Mouse (Mus musculus) spleen, adult 2 months (tissue): ENCODE measurements around the gene Mlf2. TPM values are rescaled to one million over a fixed set of nuclear protein-coding genes. Genes with fewer than 3 reads are reported as not detected.

Source experiments
- DNase-seq, 2 experiments: peaks; one replicate each; pipeline versions ENCODE4 v3.0.0 to v3.0.0-alpha.2; 2012 to 2021; ENCODE audit warnings: low spot score in 2 of 2, low read depth in 1 of 2
- H3K27ac ChIP-seq: fragments of 200-500 bp; 2 replicates; pipeline ENCODE4 v1.5.1; 2012; ENCODE audit warnings: low read length, inconsistent platforms; ENCODE audit not compliant: insufficient read depth
- H3K27me3 ChIP-seq: fragments of 200-500 bp; 2 replicates; pipeline ENCODE4 v1.6.1; 2012; ENCODE audit warnings: mild to moderate bottlenecking, moderate library complexity, low read length, inconsistent platforms; ENCODE audit not compliant: control insufficient read depth, insufficient read depth
- H3K36me3 ChIP-seq: fragments of 200-500 bp; 2 replicates; pipeline ENCODE4 v1.6.1; 2012; ENCODE audit warnings: mild to moderate bottlenecking, low read length, inconsistent platforms; ENCODE audit not compliant: control insufficient read depth, insufficient read depth
- H3K4me1 ChIP-seq: fragments of 200-500 bp; 2 replicates; pipeline ENCODE4 v1.6.1; 2011; ENCODE audit warnings: inconsistent platforms; ENCODE audit not compliant: control insufficient read depth, insufficient read depth, insufficient read length
- H3K4me3 ChIP-seq: fragments of 200-500 bp; 2 replicates; pipeline ENCODE4 v1.5.1; 2011; ENCODE audit warnings: mild to moderate bottlenecking, inconsistent platforms; ENCODE audit not compliant: insufficient read depth, insufficient read length; ENCODE audit errors: extremely low read depth
- CTCF ChIP-seq: fragments of 200-500 bp; IDR thresholded peaks from 2 replicates; pipeline ENCODE4 v1.5.1; 2011; ENCODE audit warnings: mild to moderate bottlenecking, inconsistent platforms; ENCODE audit not compliant: insufficient read depth, insufficient read length, insufficient replicate concordance; ENCODE audit errors: extremely low read depth
- POLR2A ChIP-seq: fragments of 200-500 bp; IDR thresholded peaks from 2 replicates; pipeline ENCODE4 v1.6.1; 2011; ENCODE audit warnings: low read depth, low read length, inconsistent platforms
- WGBS: fragments of 180-500 bp; shearing (Covaris S2); methylation state at CpG from one replicate; pipeline ENCODE4 v1.1.7; 2018; 5-methylcytosine and 5-hydroxymethylcytosine counted together
- polyA plus RNA-seq: library from polyadenylated mRNA; depleted of rRNA; stranded (reverse); fragments of >200 nt; gene quantifications from 2 replicates; pipeline ENCODE4 v1.2.3, GENCODE M21; 2012

Gene Mlf2
- polyA plus RNA-seq, 1 experiment: 125 TPM

DNA sequence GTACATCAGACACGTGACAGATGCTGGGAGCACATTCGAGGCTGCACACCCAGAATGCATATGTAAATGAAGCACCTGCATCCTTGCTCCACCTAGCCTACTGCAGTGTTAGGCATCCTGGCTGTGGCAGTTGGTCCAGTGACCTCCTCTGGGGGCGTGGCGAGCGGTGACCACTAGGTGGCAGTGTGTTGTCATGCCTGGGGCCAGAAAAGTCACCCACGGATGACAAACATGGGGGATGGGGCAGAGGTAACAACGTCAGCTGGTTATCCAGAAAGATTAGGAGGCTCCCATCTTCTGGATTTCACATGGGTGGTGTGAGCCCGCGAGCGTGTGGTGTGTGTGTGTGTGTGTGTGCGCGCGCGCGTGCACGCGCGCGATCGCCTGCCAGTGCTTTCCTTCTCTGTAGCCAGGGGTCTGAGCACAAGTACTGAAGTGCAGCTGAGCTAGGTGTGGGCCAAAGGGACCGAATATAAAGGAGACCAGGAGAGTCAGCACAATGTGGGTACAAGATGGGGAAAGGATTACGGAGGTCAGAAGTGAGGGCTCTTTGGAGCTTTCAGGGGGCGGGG lies 27.5 kb upstream of the Mlf2 start:
- no peaks in the 10 kb centered on the region for H3K36me3 ChIP-seq
- under 1% methylated on average over 23 of the region's 23 CpGs for WGBS
- H3K4me3 ChIP-seq: peak overlapping the region; percentile 50
- peaks cover 14% of the 10 kb centered on the region for H3K4me1 ChIP-seq
- peak; percentile 75 to 95 for DNase-seq
- no peak for TF ChIP-seq POLR2A
- TF ChIP-seq CTCF: peak; percentile 99
- H3K27me3 ChIP-seq: no peaks in the 10 kb centered on the region
- peak overlapping the region; percentile 59 for H3K27ac ChIP-seq

- no peaks in the 10 kb centered on the region for H3K36me3 ChIP-seq
- TF ChIP-seq POLR2A (no peak), CTCF (peak; percentile 42; the same call in 1 of the 2 replicates)
- WGBS: 47% methylated on average over 24 of the region's 24 CpGs
- peak overlapping the region; percentile 50 for H3K4me3 ChIP-seq
- DNase-seq: peak in 1 of 2 experiments; percentile 36
- no peaks in the 10 kb centered on the region for H3K27me3 ChIP-seq
- H3K27ac ChIP-seq: peak overlapping the region; percentile 59
- H3K4me1 ChIP-seq: peaks cover 13% of the 10 kb centered on the region
These were observed 26.8 kb upstream of the Mlf2 start for GRCm38 (mm10) chr6:124904161-124904981.

GRCm38 (mm10) chr6:124904991-124905860 lies 26.0 kb upstream of the Mlf2 start:
- Histone ChIP-seq H3K27ac (no peak overlapping the region), H3K36me3 (no peaks in the 10 kb centered on the region), H3K27me3 (no peaks in the 10 kb centered on the region; the same call in 1 of the 2 replicates), H3K4me1 (peaks cover 16% of the 10 kb centered on the region), H3K4me3 (no peak overlapping the region)
- DNase-seq: no peak
- WGBS: 90% methylated on average over 14 of the region's 16 CpGs
- TF ChIP-seq CTCF: no peak
- no peak for TF ChIP-seq POLR2A

- no peak for TF ChIP-seq CTCF
- TF ChIP-seq POLR2A: no peak
- WGBS: 6% methylated on average over 1 of the region's 1 CpGs
- H3K27me3 ChIP-seq: no peaks in the 10 kb centered on the region; the same call in 1 of the 2 replicates
- no peak overlapping the region for H3K4me3 ChIP-seq
- no peaks in the 10 kb centered on the region for H3K36me3 ChIP-seq
- no peak for DNase-seq
- H3K4me1 ChIP-seq: peaks cover 7% of the 10 kb centered on the region
- no peak overlapping the region for H3K27ac ChIP-seq
These were observed 23.4 kb upstream of the Mlf2 start for GRCm38 (mm10) chr6:124907767-124908166.

GRCm38 (mm10) chr6:124910032-124910431 lies 21.2 kb upstream of the Mlf2 start:
- WGBS: 23% methylated on average over 32 of the region's 32 CpGs
- H3K27ac ChIP-seq: no peak overlapping the region
- no peaks in the 10 kb centered on the region; the same call in 1 of the 2 replicates for H3K27me3 ChIP-seq
- peaks cover 5% of the 10 kb centered on the region; the same call in 1 of the 2 replicates for H3K36me3 ChIP-seq
- DNase-seq: no peak
- H3K4me3 ChIP-seq: no peak overlapping the region
- peaks cover 7% of the 10 kb centered on the region for H3K4me1 ChIP-seq
- no peak for TF ChIP-seq CTCF
- TF ChIP-seq POLR2A: no peak

GRCm38 (mm10) chr6:124911533-124912218 lies 19.5 kb upstream of the Mlf2 start, which contains the start of gene Lag3:
Lag3 (minus strand) TSS chr6:124911705.
- Histone ChIP-seq H3K4me1 (peaks cover 9% of the 10 kb centered on the region), H3K27ac (0 out of 2 replicates have a peak within 1 kb of the TSS, but pooled peaks have one; percentile 2), H3K27me3 (peaks cover 1% of the 10 kb centered on the region), H3K4me3 (0 out of 2 replicates have a peak within 1 kb of the TSS, but pooled peaks have one; percentile 13), H3K36me3 (peaks cover 5% of the 10 kb centered on the region; the same call in 1 of the 2 replicates)
- WGBS: 21% methylated on average over 12 of the region's 13 CpGs
- no peak for DNase-seq
- no peak for TF ChIP-seq CTCF
- TF ChIP-seq POLR2A: no peak
